Mouse (Mus musculus) embryonic facial prominence, embryonic 14.5 days (tissue): Measurements from ENCODE around the gene Mansc1. TPM values are rescaled to one million over a fixed set of nuclear protein-coding genes. Genes with fewer than 3 reads are reported as not detected.

Experiments used
- ATAC-seq: fragments of 200-750 bp; cut with Nextera tagmentation; 2 replicates; pipeline ENCODE4 v1.8.0; 2017; ENCODE audit warnings: low read depth, moderate number of reproducible peaks, moderate TSS enrichment
- DNase-seq: peaks from one replicate; pipeline ENCODE4 v3.0.0-alpha.2; 2015; ENCODE audit warnings: low spot score
- H3K27ac ChIP-seq: fragments of 300-500 bp; sonication (generic); replicated peaks from 2 replicates; pipeline ENCODE4 v1.5.1; 2014; ENCODE audit warnings: low read depth, mild to moderate bottlenecking, low read length, moderate library complexity
- H3K27me3 ChIP-seq: fragments of 300-500 bp; sonication (generic); replicated peaks from 2 replicates; pipeline ENCODE4 v1.6.1; 2014; ENCODE audit warnings: low read length; ENCODE audit not compliant: control insufficient read depth, insufficient read depth
- H3K36me3 ChIP-seq: fragments of 300-500 bp; sonication (generic); 2 replicates; pipeline ENCODE4 v1.6.1; 2014; ENCODE audit warnings: low read length, mixed read lengths; ENCODE audit not compliant: control insufficient read depth, insufficient read depth
- H3K4me1 ChIP-seq: fragments of 300-500 bp; sonication (generic); 2 replicates; pipeline ENCODE4 v1.6.1; 2014; ENCODE audit warnings: antibody characterized with exemption, low read length; ENCODE audit not compliant: control insufficient read depth, insufficient read depth
- H3K4me2 ChIP-seq: fragments of 300-500 bp; sonication (generic); 2 replicates; pipeline ENCODE4 v1.6.1; 2014; ENCODE audit warnings: low read depth, mild to moderate bottlenecking, low read length, moderate library complexity, mixed read lengths
- H3K4me3 ChIP-seq: fragments of 300-500 bp; sonication (generic); 2 replicates; pipeline ENCODE4 v1.5.1; 2014; ENCODE audit warnings: low read depth, mild to moderate bottlenecking, low read length
- H3K9ac ChIP-seq: fragments of 300-500 bp; sonication (generic); 2 replicates; pipeline ENCODE4 v1.6.1; 2014; ENCODE audit warnings: low read depth, mild to moderate bottlenecking, low read length, moderate library complexity, mixed read lengths
- H3K9me3 ChIP-seq: fragments of 300-500 bp; sonication (generic); 2 replicates; pipeline ENCODE4 v1.6.1; 2016; ENCODE audit warnings: low read length; ENCODE audit not compliant: control insufficient read depth
- WGBS: fragments of 180-500 bp; shearing (Covaris S2); extraction: QIAGEN DNeasy Blood & Tissue Kit; methylation state at CpG from one replicate; pipeline ENCODE4 v1.1.7; 2014; 5-methylcytosine and 5-hydroxymethylcytosine counted together
- polyA plus RNA-seq: library from polyadenylated mRNA; unstranded; fragments of >200 nt; fragmentation: Nextera tagmentation; extraction: Ambion mirVana; gene quantifications from 2 replicates; pipeline ENCODE4 v1.2.1, GENCODE M21; 2014

The Mansc1 gene
- polyA plus RNA-seq, 1 experiment from 2014 or later = 2.1 TPM

- ATAC-seq (no peak), DNase-seq (no peak)
- Histone ChIP-seq H3K27me3 (no peaks in the 10 kb centered on the region), H3K36me3 (no peaks in the 10 kb centered on the region), H3K9me3 (no peaks in the 10 kb centered on the region), H3K27ac (peak overlapping the region; percentile 78; the same call in 1 of the 2 replicates), H3K4me3 (no peak overlapping the region), H3K4me1 (peaks cover 7% of the 10 kb centered on the region; the same call in 1 of the 2 replicates), H3K4me2 (no peak overlapping the region), H3K9ac (no peak overlapping the region)
- 63% methylated on average over 7 of the region's 7 CpGs for WGBS
Observed at GRCm38 (mm10) chr6:134601130-134601529, 31.2 kb downstream of the Mansc1 start.

DNA sequence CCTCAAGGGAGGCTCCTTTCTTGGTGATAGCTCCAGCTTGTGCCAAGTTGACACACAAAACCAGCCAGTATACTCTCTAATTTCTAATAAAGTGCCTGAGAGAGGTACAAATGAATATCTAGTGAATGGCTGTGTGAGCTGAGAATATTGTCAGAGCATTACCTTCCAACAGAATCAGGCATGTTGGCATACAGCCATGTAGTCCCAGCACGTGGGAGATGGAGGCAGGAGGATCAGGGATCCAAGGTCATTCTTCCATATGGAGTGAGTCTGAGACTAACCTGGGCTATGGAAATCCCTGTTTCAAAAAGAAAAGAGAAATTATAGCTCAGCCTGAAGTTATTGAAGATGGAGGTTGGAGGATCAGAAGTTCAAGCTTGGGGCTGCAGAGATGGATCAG lies 33.0 kb downstream of the Mansc1 start:
- no peak for DNase-seq
- no peak overlapping the region for H3K27ac ChIP-seq
- no peak overlapping the region for H3K9ac ChIP-seq

GRCm38 (mm10) chr6:134597651-134598229 lies 34.5 kb downstream of the Mansc1 start:
- peaks cover 6% of the 10 kb centered on the region; the same call in 1 of the 2 replicates for H3K4me1 ChIP-seq
- no peak overlapping the region for H3K9ac ChIP-seq
- no peaks in the 10 kb centered on the region for H3K27me3 ChIP-seq
- ATAC-seq (no peak), DNase-seq (no peak)
- H3K36me3 ChIP-seq = no peaks in the 10 kb centered on the region
- H3K27ac ChIP-seq = no peak overlapping the region
- WGBS = 84% methylated on average over 6 of the region's 6 CpGs
- no peak overlapping the region for H3K4me3 ChIP-seq
- no peak overlapping the region for H3K4me2 ChIP-seq
- no peaks in the 10 kb centered on the region for H3K9me3 ChIP-seq

More for the DNA sequence above, 33.0 kb downstream of the Mansc1 start:
- H3K36me3 ChIP-seq = no peaks in the 10 kb centered on the region
- no peak for ATAC-seq
- 42% methylated on average over 1 of the region's 1 CpGs for WGBS
- no peaks in the 10 kb centered on the region for H3K27me3 ChIP-seq
- H3K4me1 ChIP-seq = peaks cover 6% of the 10 kb centered on the region; the same call in 1 of the 2 replicates
- no peaks in the 10 kb centered on the region for H3K9me3 ChIP-seq
- no peak overlapping the region for H3K4me2 ChIP-seq
- H3K4me3 ChIP-seq = no peak overlapping the region

DNA sequence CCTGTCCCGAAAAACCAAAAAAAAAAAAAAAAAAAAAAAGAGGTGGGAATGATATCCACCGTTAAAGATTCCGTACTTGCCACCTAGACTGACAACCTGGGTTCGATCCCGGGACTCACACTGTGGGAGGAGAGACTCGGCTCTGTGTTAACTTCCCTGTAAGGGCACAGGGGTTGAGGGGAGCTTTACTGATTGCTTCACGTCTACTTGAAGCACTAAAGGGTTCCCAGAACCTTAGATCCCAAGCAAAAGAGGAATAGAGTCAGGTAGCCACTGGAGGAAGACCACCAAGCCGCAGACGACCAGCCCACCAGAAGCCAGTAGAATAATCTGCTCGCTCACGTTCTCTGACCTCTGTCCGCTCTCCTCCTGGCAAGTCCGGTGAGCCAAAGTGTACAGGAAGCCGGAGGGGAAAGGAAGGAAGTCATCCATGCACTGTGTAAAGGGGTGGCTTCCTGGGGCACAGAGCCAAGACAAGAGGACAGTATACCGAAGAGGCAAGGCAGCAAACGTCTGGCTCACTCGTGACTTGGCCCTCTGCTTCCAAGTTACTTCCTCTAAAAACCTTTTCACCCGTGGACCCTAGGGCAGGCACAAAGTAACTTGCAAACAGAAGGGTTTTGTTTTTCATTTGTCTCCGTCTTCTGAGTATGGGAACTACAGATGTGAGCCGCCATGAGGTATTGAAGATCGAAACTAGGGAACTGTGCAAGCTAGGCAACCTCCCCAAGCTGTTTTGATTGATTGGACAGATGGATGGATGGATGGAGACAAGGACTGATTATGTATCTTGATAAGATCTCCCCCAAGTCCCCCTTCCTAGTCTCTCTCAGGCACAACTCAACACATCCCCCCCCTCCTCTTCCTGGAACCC lies 37.5 kb downstream of the Mansc1 start:
- 70% methylated on average over 20 of the region's 21 CpGs for WGBS
- no peaks in the 10 kb centered on the region for H3K4me1 ChIP-seq
- H3K4me2 ChIP-seq = no peak overlapping the region
- no peaks in the 10 kb centered on the region for H3K27me3 ChIP-seq
- no peak for ATAC-seq
- peak; percentile 39 for DNase-seq
- no peaks in the 10 kb centered on the region for H3K9me3 ChIP-seq
- H3K9ac ChIP-seq = no peak overlapping the region
- H3K4me3 ChIP-seq = no peak overlapping the region
- H3K36me3 ChIP-seq = no peaks in the 10 kb centered on the region
- no peak overlapping the region for H3K27ac ChIP-seq

DNA sequence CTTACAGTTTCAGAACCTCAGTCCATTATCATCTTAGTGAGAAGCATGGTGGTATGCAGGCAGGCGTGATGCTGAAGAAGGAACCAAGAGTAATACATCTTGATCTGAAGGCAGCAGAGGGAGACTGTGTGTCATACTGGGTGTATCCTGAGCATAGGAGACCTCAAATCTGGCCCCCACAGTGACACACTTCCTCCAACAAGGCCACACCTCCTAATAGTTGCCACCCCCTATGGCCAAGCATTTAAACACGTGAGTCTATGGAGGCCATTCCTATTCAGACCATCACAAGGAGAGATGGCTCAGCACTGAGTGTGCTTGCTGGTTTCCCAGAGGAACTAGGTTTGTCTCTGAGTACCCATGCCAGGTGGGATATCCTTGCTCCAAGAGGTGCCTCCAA lies 40.7 kb downstream of the Mansc1 start:
- ATAC-seq = no peak
- no peak overlapping the region for H3K4me2 ChIP-seq
- WGBS = 88% methylated on average over 2 of the region's 2 CpGs
- no peak overlapping the region for H3K4me3 ChIP-seq
- H3K9ac ChIP-seq = no peak overlapping the region
- no peaks in the 10 kb centered on the region for H3K9me3 ChIP-seq
- no peaks in the 10 kb centered on the region for H3K36me3 ChIP-seq
- H3K4me1 ChIP-seq = no peaks in the 10 kb centered on the region
- no peak overlapping the region for H3K27ac ChIP-seq
- DNase-seq = no peak
- no peaks in the 10 kb centered on the region for H3K27me3 ChIP-seq

DNA sequence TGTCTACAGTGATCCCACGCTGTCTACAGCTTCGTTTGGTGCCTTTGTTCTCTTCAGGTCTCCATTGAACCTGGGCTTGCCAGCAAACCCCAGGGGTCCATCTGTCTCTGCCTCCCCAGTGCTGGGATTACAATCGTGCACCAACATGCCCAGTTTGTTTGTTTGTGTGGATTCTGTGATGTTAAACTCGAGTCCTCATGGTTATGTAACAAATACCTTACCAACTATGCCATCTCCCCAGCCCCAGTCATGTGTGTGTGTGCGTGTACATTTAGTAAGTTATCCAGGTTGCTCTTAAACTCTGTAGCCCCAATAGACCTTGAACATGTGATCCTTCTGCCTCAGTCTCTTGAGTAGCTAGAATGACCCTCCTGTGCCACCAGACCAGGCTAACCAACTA lies 46.0 kb downstream of the Mansc1 start:
- Histone ChIP-seq H3K36me3 (no peaks in the 10 kb centered on the region), H3K27ac (no peak overlapping the region), H3K4me1 (no peaks in the 10 kb centered on the region), H3K4me3 (no peak overlapping the region), H3K9ac (no peak overlapping the region), H3K9me3 (no peaks in the 10 kb centered on the region; the same call in 1 of the 2 replicates), H3K4me2 (no peak overlapping the region), H3K27me3 (no peaks in the 10 kb centered on the region)
- ATAC-seq (no peak), DNase-seq (no peak)
- WGBS = 82% methylated on average over 5 of the region's 5 CpGs

DNA sequence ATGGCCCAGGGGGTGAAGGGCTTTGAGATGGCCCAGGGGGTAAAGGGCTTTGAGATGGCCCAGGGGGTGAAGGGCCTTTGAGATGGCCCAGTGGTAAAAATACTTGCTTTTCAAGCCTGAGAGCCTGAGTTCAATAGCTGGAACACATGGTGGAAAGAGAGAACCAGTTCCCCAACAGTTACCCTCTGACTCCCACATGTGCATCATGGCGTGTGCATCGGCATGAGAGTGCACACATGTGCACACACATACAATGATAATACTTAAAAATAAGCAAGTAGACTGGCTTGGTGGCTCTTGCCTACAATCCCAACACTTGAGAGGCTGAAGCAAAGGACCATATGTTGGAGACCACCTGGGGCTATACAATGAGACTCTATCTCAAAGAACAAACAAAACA lies 47.7 kb downstream of the Mansc1 start:
- no peaks in the 10 kb centered on the region for H3K36me3 ChIP-seq
- no peaks in the 10 kb centered on the region for H3K27me3 ChIP-seq
- H3K9me3 ChIP-seq = no peaks in the 10 kb centered on the region; the same call in 1 of the 2 replicates
- H3K4me3 ChIP-seq = no peak overlapping the region
- no peak for DNase-seq
- no peak overlapping the region for H3K27ac ChIP-seq
- H3K4me1 ChIP-seq = no peaks in the 10 kb centered on the region
- H3K4me2 ChIP-seq = no peak overlapping the region
- no peak overlapping the region for H3K9ac ChIP-seq
- WGBS = 98% methylated on average over 2 of the region's 2 CpGs
- no peak for ATAC-seq

DNA sequence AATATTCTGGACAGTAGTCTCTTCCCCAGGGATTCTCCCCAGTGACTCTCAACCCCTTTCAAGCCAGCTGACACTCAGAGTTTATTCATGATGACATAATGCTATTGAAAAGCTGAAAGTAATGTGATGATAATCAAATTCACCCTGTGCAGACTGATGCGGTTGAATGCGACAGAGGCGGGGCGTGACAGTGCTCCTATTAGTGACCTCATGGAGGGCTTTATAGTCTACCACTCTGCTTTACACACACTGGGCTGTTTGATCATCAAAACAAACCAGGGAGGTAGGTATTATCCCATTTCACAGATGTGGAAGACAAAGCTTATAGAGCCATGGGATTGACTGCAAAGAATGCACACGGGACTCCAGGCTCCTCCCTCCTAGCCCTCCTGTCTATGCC lies 50.2 kb downstream of the Mansc1 start:
- no peak overlapping the region for H3K4me3 ChIP-seq
- DNase-seq = no peak
- H3K9ac ChIP-seq = no peak overlapping the region
- H3K4me2 ChIP-seq = no peak overlapping the region
- no peak for ATAC-seq
- H3K27me3 ChIP-seq = no peaks in the 10 kb centered on the region
- 78% methylated on average over 5 of the region's 5 CpGs for WGBS
- no peaks in the 10 kb centered on the region; the same call in 1 of the 2 replicates for H3K9me3 ChIP-seq
- H3K4me1 ChIP-seq = no peaks in the 10 kb centered on the region
- no peaks in the 10 kb centered on the region for H3K36me3 ChIP-seq
- no peak overlapping the region for H3K27ac ChIP-seq
